Mouse (Mus musculus) thymus, adult 2 months (tissue): ENCODE results near the gene Olfr218. TPM values are rescaled to one million over a fixed set of nuclear protein-coding genes. Genes with fewer than 3 reads are reported as not detected.

Experiments used
- DNase-seq: peaks from one replicate; pipeline ENCODE4 v3.0.0; 2021
- H3K27ac ChIP-seq: fragments of 200-500 bp; 2 replicates; pipeline ENCODE4 v1.5.1; 2012; ENCODE audit warnings: low read length, control low read depth; ENCODE audit not compliant: control insufficient read depth, insufficient read depth
- H3K27me3 ChIP-seq: fragments of 200-500 bp; 2 replicates; pipeline ENCODE4 v1.6.1; 2012; ENCODE audit warnings: mild to moderate bottlenecking, low read length, moderate library complexity, mixed read lengths; ENCODE audit not compliant: control insufficient read depth, insufficient read depth
- H3K36me3 ChIP-seq: fragments of 200-500 bp; 2 replicates; pipeline ENCODE4 v1.6.1; 2012; ENCODE audit warnings: mild to moderate bottlenecking, low read length, moderate library complexity; ENCODE audit not compliant: control insufficient read depth, insufficient read depth
- H3K4me1 ChIP-seq: fragments of 200-500 bp; replicated peaks from 2 replicates; pipeline ENCODE4 v1.6.1; 2012; ENCODE audit warnings: low read length; ENCODE audit not compliant: control insufficient read depth, insufficient read depth
- H3K4me3 ChIP-seq: fragments of 200-500 bp; 2 replicates; pipeline ENCODE4 v1.5.1; 2012; ENCODE audit warnings: mild to moderate bottlenecking, low read length, control low read depth, moderate library complexity; ENCODE audit not compliant: control insufficient read depth, insufficient read depth
- CTCF ChIP-seq: fragments of 200-500 bp; IDR thresholded peaks from 2 replicates; pipeline ENCODE4 v1.5.1; 2012; ENCODE audit warnings: mild to moderate bottlenecking, control low read depth, low read length, moderate library complexity, borderline replicate concordance; ENCODE audit not compliant: control insufficient read depth, poor library complexity, insufficient read depth; ENCODE audit errors: extremely low read depth
- POLR2A ChIP-seq: fragments of 200-500 bp; IDR thresholded peaks from 2 replicates; pipeline ENCODE4 v1.6.1; 2012; ENCODE audit warnings: mild to moderate bottlenecking, low read length, control low read depth, moderate library complexity; ENCODE audit not compliant: control insufficient read depth, poor library complexity, insufficient read depth; ENCODE audit errors: extremely low read depth
- WGBS: fragments of 180-500 bp; shearing (Covaris S2); methylation state at CpG from one replicate; pipeline ENCODE4 v1.1.7; 2018; 5-methylcytosine and 5-hydroxymethylcytosine counted together
- polyA plus RNA-seq: library from polyadenylated mRNA; depleted of rRNA; stranded (reverse); fragments of >200 nt; gene quantifications from 2 replicates; pipeline ENCODE4 v1.2.3, GENCODE M21; 2012; rRNA removed

The Olfr218 gene
- not detected in 2 replicates for polyA plus RNA-seq

DNA sequence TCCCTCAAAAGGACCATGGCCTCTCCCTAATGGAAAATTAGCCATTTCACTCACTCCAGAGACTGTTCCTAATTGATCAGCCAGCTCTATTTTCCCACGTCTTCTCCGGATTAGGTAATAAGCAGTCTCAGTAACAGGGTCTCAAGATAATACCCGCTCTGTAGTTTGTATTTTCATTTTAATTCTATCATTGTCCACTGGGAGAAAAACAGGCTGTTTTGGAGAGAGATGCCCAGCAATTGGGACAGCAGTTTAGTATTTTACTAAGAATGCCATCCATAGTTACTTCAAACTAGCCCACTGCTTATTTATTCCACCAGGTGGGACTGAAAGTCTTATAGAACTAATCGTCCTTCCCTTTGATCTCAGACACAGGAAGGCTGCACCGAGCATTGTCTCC is at the start of gene Olfr218:
Gene Olfr218 (plus strand): TSS at position 301 of the 400 bp plus-strand sequence.
- H3K27me3 ChIP-seq: no peaks in the 10 kb centered on the region
- no peaks in the 10 kb centered on the region for H3K4me1 ChIP-seq
- no peak within 1 kb of the TSS for H3K4me3 ChIP-seq
- WGBS: 86% methylated on average over 5 of the region's 5 CpGs
- TF ChIP-seq POLR2A (no peak), CTCF (no peak)
- DNase-seq: no peak
- no peaks in the 10 kb centered on the region for H3K36me3 ChIP-seq
- no peak within 1 kb of the TSS for H3K27ac ChIP-seq

DNA sequence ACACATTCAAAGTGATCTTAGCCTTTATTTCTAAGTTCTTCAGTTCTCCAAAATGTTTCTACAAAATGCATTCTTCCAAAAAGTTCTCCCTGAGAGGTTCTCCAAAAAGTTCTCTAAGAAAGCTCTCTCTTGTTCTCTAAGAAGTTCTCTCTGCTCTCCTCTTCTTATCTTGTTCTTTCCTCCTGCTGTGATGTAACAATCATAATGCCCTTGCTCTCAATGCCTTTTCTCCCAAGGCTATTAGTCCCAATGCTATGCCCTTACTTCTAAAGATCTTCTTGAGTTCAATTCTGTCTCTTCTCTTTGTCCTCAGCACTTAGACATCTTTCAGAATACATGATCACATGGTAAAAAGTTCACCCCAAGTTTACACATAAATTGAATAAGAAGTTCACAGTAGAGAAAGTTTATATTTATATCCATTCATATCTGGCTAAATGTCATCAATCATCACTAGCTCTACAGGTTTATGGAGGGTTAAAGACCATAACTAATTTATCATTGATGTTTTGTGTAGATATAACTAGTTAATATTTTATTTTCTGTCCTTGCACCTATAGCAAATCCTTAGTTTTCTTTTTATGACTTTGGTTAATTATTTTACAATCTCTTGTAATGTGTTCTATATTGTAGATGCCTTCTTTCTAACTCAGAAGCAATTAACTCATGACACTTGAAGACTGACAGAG is 23.3 kb upstream of the Olfr218 start:
- H3K36me3 ChIP-seq: no peaks in the 10 kb centered on the region
- no peak overlapping the region for H3K27ac ChIP-seq
- DNase-seq: no peak
- H3K4me1 ChIP-seq: no peaks in the 10 kb centered on the region
- TF ChIP-seq CTCF (no peak), POLR2A (no peak)
- H3K4me3 ChIP-seq: no peak overlapping the region
- H3K27me3 ChIP-seq: no peaks in the 10 kb centered on the region

DNA sequence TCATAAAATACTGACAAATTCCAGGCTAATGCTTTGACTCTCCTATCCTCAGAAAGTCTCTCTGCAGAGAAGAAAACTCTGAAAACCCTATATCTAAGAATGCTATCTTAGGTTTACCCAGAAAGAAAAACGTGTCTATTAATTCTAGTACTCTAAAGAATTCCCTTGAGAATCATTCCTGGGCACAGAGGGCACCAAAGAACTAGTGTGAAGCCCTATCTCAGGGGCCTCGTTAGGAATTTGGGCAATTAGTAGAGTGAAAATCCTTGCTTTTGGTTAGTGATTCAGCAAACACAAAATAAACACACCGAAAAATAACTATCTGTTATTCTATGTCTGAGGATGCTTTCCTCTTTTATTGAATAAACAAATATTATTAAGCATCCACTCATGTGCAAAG is 7.1 kb upstream of the Olfr218 start, which contains the start of gene Olfr1406:
Gene Olfr1406 (minus strand): TSS at position 101 of the 400 bp plus-strand sequence.
- no peak within 1 kb of the TSS for H3K27ac ChIP-seq
- no peak within 1 kb of the TSS for H3K4me3 ChIP-seq
- TF ChIP-seq CTCF (no peak), POLR2A (no peak)
- no peaks in the 10 kb centered on the region for H3K36me3 ChIP-seq
- DNase-seq: no peak
- 67% methylated on average over 3 of the region's 3 CpGs for WGBS
- H3K4me1 ChIP-seq: no peaks in the 10 kb centered on the region
- no peaks in the 10 kb centered on the region for H3K27me3 ChIP-seq

DNA sequence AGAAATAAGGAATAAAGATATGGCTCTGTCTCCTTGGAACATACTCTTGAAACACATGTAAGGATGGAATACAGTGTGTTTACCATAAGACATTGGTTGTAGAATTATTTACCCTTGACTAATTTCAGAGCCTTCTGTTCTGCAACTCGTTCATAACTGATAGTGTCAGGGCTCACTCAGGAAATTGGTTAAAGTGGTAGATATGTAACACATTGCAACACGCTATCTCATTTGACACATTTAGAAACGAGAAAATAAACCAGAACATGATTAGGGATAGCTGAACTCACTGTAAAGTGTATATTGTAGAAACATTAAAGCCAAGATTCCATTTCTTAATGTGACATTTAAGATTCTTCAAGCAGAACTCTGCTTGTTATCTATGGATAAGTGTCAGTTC is 5.5 kb upstream of the Olfr218 start:
- Histone ChIP-seq H3K36me3 (no peaks in the 10 kb centered on the region), H3K4me3 (no peak overlapping the region), H3K27me3 (no peaks in the 10 kb centered on the region), H3K4me1 (no peaks in the 10 kb centered on the region), H3K27ac (no peak overlapping the region)
- WGBS: 74% methylated on average over 3 of the region's 3 CpGs
- TF ChIP-seq CTCF: no peak
- no peak for DNase-seq

DNA sequence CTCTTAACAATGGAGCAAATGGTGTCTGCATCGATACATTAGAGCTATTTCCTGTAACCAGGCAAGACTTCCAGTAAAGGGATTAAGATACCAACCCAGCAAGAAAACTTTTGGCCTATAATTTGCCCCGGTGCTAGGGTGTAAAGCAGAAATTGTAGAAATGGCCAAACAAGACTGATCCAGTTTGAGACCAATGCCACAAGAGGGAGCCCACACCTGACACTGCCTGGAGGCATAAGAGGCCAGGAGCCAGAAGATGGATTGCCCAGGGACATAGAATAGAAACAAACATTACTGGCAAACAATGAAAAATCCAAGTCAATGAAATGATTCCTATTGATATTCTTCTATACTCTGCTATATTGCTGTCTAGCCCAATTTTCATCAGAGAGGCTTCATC is 1.2 kb upstream of the Olfr218 start:
- Histone ChIP-seq H3K4me1 (no peaks in the 10 kb centered on the region), H3K27ac (no peak overlapping the region), H3K4me3 (no peak overlapping the region), H3K27me3 (no peaks in the 10 kb centered on the region), H3K36me3 (no peaks in the 10 kb centered on the region)
- no peak for DNase-seq
- TF ChIP-seq CTCF (no peak), POLR2A (no peak)
- 77% methylated on average over 2 of the region's 2 CpGs for WGBS

DNA sequence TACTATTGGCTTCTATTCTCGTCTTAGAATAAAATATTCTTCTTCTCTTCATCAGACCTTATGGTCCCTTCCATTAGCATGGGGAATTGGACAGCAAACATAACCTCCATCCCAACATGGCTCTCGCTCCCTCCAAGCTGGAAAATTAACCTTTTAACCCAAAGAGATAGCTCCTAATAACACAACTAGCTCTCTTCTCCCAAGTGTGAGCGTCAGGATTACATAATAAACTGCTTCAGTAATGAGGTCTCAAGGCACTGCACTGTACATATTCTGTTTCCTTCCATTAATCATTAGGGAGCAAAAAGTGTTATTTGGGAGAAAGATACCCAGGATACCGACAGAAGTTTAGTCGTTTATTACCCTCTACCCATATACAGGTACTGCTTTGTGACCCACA is 14.5 kb downstream of the Olfr218 start, which contains the start of gene Olfr1404:
Gene Olfr1404 (plus strand): TSS at position 301 of the 400 bp plus-strand sequence.
- Histone ChIP-seq H3K36me3 (no peaks in the 10 kb centered on the region), H3K27me3 (no peaks in the 10 kb centered on the region), H3K4me3 (no peak within 1 kb of the TSS), H3K4me1 (no peaks in the 10 kb centered on the region), H3K27ac (no peak within 1 kb of the TSS)
- TF ChIP-seq CTCF (no peak), POLR2A (no peak)
- WGBS: 83% methylated on average over 5 of the region's 5 CpGs
- no peak for DNase-seq

DNA sequence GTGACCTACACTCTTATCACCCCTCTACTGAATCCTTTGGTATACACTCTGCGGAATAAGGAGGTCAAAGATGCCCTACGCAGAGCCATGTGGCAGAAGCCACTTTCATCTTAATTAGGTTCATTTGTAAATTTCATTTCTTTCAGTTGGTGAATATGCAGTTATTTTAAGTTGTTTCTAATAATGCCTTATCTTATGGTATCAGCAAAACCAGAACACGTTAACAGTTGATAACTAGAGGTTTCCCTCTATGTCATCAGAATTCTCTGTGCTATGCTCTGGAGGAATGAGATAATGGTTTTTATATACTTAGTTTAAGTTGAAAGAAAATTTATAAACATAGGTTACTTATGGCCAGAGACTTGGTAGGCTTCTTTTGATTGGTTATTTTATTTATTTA is 18.9 kb downstream of the Olfr218 start:
- no peaks in the 10 kb centered on the region for H3K4me1 ChIP-seq
- TF ChIP-seq CTCF: no peak
- no peak for TF ChIP-seq POLR2A
- no peaks in the 10 kb centered on the region for H3K27me3 ChIP-seq
- H3K4me3 ChIP-seq: no peak overlapping the region
- no peak for DNase-seq
- 88% methylated on average over 3 of the region's 3 CpGs for WGBS
- H3K36me3 ChIP-seq: no peaks in the 10 kb centered on the region
- no peak overlapping the region for H3K27ac ChIP-seq
